Mouse (Mus musculus) ES-E14 (cell line): ENCODE measurements around the gene Nsa2. TPM values are rescaled to one million over a fixed set of nuclear protein-coding genes. Genes with fewer than 3 reads are reported as not detected.

Source experiments
- DNase-seq: peaks from one replicate; pipeline ENCODE4 v3.0.0-alpha.2; 2013; ENCODE audit warnings: low read depth, low spot score
- H3K27ac ChIP-seq: 2 replicates; pipeline ENCODE4 v1.5.1; 2012; ENCODE audit warnings: low read depth, mild to moderate bottlenecking, low read length, moderate library complexity, mixed read lengths; ENCODE audit not compliant: poor library complexity, insufficient read depth, severe bottlenecking
- H3K36me3 ChIP-seq: 2 replicates; pipeline ENCODE4 v1.6.1; 2012; ENCODE audit warnings: mild to moderate bottlenecking, low read length, moderate library complexity, mixed read lengths; ENCODE audit not compliant: control insufficient read depth, poor library complexity, insufficient read depth, severe bottlenecking
- H3K4me1 ChIP-seq, 2 experiments: fragments of 150-350 bp in 1 of 2; sonication (generic) in 1 of 2; 2 replicates each; pipeline ENCODE4 v1.6.1; 2012; ENCODE audit warnings: low read length in 2 of 2, mild to moderate bottlenecking in 1 of 2, mixed read lengths in 1 of 2; ENCODE audit not compliant: control insufficient read depth in 2 of 2, insufficient read depth in 2 of 2, poor library complexity in 1 of 2
- H3K4me3 ChIP-seq, 2 experiments: fragments of 150-350 bp in 1 of 2; sonication (generic) in 1 of 2; 2 replicates each; pipeline ENCODE4 v1.5.1; 2012; ENCODE audit warnings: low read length in 2 of 2, low read depth in 1 of 2, mild to moderate bottlenecking in 1 of 2, mixed read lengths in 1 of 2; ENCODE audit not compliant: insufficient read depth in 1 of 2, poor library complexity in 1 of 2, severe bottlenecking in 1 of 2
- H3K9ac ChIP-seq: 2 replicates; pipeline ENCODE4 v1.6.1; 2012; ENCODE audit warnings: low read depth, mild to moderate bottlenecking, low read length, mixed read lengths; ENCODE audit not compliant: poor library complexity, insufficient read depth, severe bottlenecking
- H3K9me3 ChIP-seq: fragments of 150-350 bp; sonication (generic); 2 replicates; pipeline ENCODE4 v1.6.1; 2012; ENCODE audit warnings: low read depth, mild to moderate bottlenecking, low read length; ENCODE audit not compliant: control insufficient read depth, insufficient read depth
- CHD2 ChIP-seq: IDR thresholded peaks from 2 replicates; pipeline ENCODE4 v1.6.1; 2014; ENCODE audit warnings: mild to moderate bottlenecking, low read depth, low read length, inconsistent platforms
- HCFC1 ChIP-seq: IDR thresholded peaks from 2 replicates; pipeline ENCODE4 v1.6.1; 2012; ENCODE audit warnings: low read length, inconsistent platforms, borderline replicate concordance; ENCODE audit not compliant: insufficient read depth
- MAFK ChIP-seq: IDR thresholded peaks from 2 replicates; pipeline ENCODE4 v1.6.1; 2014; ENCODE audit warnings: mild to moderate bottlenecking, low read depth, low read length, inconsistent platforms; ENCODE audit not compliant: insufficient read depth
- ZC3H11A ChIP-seq: IDR thresholded peaks from 2 replicates; pipeline ENCODE4 v1.6.1; 2012; ENCODE audit warnings: low read depth, mild to moderate bottlenecking, inconsistent platforms, low read length, borderline replicate concordance
- ZNF384 ChIP-seq: IDR thresholded peaks from 2 replicates; pipeline ENCODE4 v1.6.1; 2012; ENCODE audit warnings: low read depth, low read length, inconsistent platforms
- in situ Hi-C, 2 experiments: fragments of 600-800 bp; cut with MboI; formaldehyde crosslinking; loops; one replicate each; pipeline ENCODE4 v1.15.1; 2025; ENCODE audit warnings: low sequenced_read_pairs in 2 of 2, inconsistent platforms in 1 of 2; ENCODE audit not compliant: unreplicated experiment in 2 of 2
- total RNA-seq: library from RNA; depleted of rRNA; stranded (reverse); fragments of 300-350 nt; gene quantifications from 2 replicates; pipeline ENCODE4 v1.2.3, GENCODE M21; 2012

Gene Nsa2
- total RNA-seq, 1 experiment: 116 TPM

GRCm38 (mm10) chr13:97182821-97183220, 45.1 kb upstream of the Nsa2 start:
- DNase-seq: no peak
- peaks cover 36% of the 10 kb centered on the region for H3K36me3 ChIP-seq
- TF ChIP-seq HCFC1: no peak
- TF ChIP-seq MAFK: no peak
- TF ChIP-seq ZC3H11A: no peak
- TF ChIP-seq CHD2: no peak
- no peak for TF ChIP-seq ZNF384
- no peak overlapping the region for H3K9ac ChIP-seq
- peaks cover 3 to 4% of the 10 kb centered on the region in 2 experiments; a peak in 1 of 4 replicates for H3K4me1 ChIP-seq
- in situ Hi-C loops: no loop called here
- no peak overlapping the region for H3K4me3 ChIP-seq
- no peak overlapping the region for H3K27ac ChIP-seq
- H3K9me3 ChIP-seq: no peaks in the 10 kb centered on the region

- H3K27ac ChIP-seq: no peak overlapping the region
Measured at GRCm38 (mm10) chr13:97180113-97180828, 42.5 kb upstream of the Nsa2 start.

GRCm38 (mm10) chr13:97178943-97179342, 41.2 kb upstream of the Nsa2 start:
- Histone ChIP-seq H3K27ac (0 out of 2 replicates have a peak overlapping the region, but pooled peaks have one; percentile 26), H3K4me1 (peaks cover 3 to 4% of the 10 kb centered on the region in 2 experiments; a peak in 1 of 4 replicates), H3K9ac (no peak overlapping the region), H3K36me3 (peaks cover 49% of the 10 kb centered on the region), H3K9me3 (no peaks in the 10 kb centered on the region), H3K4me3 (no peak overlapping the region)
- in situ Hi-C loops: no loop called here
- DNase-seq: no peak
- TF ChIP-seq HCFC1: no peak
- TF ChIP-seq ZNF384: no peak
- no peak for TF ChIP-seq ZC3H11A
- TF ChIP-seq MAFK: no peak
- no peak for TF ChIP-seq CHD2

More at GRCm38 (mm10) chr13:97180113-97180828, 42.5 kb upstream of the Nsa2 start:
- Histone ChIP-seq H3K4me3 (no peak overlapping the region), H3K9ac (no peak overlapping the region), H3K4me1 (peaks cover 3 to 4% of the 10 kb centered on the region in 2 experiments; a peak in 1 of 4 replicates), H3K36me3 (peaks cover 45% of the 10 kb centered on the region), H3K9me3 (no peaks in the 10 kb centered on the region)
- TF ChIP-seq CHD2 (0 out of 2 replicates have a peak, but pooled peaks have one; percentile 40), HCFC1 (no peak), MAFK (no peak), ZC3H11A (no peak), ZNF384 (no peak)
- DNase-seq: no peak
- in situ Hi-C loops: no loop called here

GRCm38 (mm10) chr13:97176731-97177130, 39.0 kb upstream of the Nsa2 start:
- H3K27ac ChIP-seq: no peak overlapping the region
- no peak for DNase-seq
- in situ Hi-C loops: no loop called here
- H3K9me3 ChIP-seq: no peaks in the 10 kb centered on the region
- no peak overlapping the region for H3K9ac ChIP-seq
- peaks cover 54% of the 10 kb centered on the region for H3K36me3 ChIP-seq
- H3K4me3 ChIP-seq: no peak overlapping the region
- TF ChIP-seq HCFC1: no peak
- peaks cover 3 to 4% of the 10 kb centered on the region in 2 experiments; a peak in 1 of 4 replicates for H3K4me1 ChIP-seq
